Mouse (Mus musculus) ES-E14 (cell line): ENCODE results near the gene Cys1.

Source experiments
- CHD2 ChIP-seq: IDR thresholded peaks from 2 replicates; pipeline ENCODE4 v1.6.1; 2014; ENCODE audit warnings: mild to moderate bottlenecking, low read depth, low read length, inconsistent platforms
- HCFC1 ChIP-seq: IDR thresholded peaks from 2 replicates; pipeline ENCODE4 v1.6.1; 2012; ENCODE audit warnings: low read length, inconsistent platforms, borderline replicate concordance; ENCODE audit not compliant: insufficient read depth
- MAFK ChIP-seq: IDR thresholded peaks from 2 replicates; pipeline ENCODE4 v1.6.1; 2014; ENCODE audit warnings: mild to moderate bottlenecking, low read depth, low read length, inconsistent platforms; ENCODE audit not compliant: insufficient read depth
- ZC3H11A ChIP-seq: IDR thresholded peaks from 2 replicates; pipeline ENCODE4 v1.6.1; 2012; ENCODE audit warnings: low read depth, mild to moderate bottlenecking, inconsistent platforms, low read length, borderline replicate concordance
- ZNF384 ChIP-seq: IDR thresholded peaks from 2 replicates; pipeline ENCODE4 v1.6.1; 2012; ENCODE audit warnings: low read depth, low read length, inconsistent platforms

DNA sequence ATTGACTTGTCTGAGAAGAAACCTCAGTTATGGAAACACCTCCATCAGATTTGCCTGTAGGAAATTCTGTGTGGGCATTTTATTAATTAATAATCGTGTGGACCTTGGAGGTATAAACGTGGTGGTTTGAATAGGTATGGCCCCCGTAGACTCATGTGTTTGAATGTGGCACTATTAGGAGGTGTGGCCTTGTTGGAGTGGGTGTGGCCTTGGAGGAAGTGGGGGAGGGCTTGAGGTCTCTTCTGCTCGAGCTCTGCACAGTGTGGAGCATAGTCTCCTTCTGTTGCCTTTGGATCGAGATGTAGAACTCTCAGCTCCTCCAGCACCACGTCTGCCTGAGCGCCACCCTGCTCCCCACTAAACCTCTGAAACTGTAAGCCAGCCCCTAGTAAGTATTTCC, 1.8 kb upstream of the Cys1 start:
- TF ChIP-seq HCFC1, result no peak
- no peak for TF ChIP-seq ZC3H11A
- TF ChIP-seq MAFK, result no peak
- no peak for TF ChIP-seq CHD2
- TF ChIP-seq ZNF384, result no peak
